Mouse (Mus musculus) lung, postnatal 0 days (tissue): ENCODE data around the gene Gnpnat1. TPM values are rescaled to one million over a fixed set of nuclear protein-coding genes. Genes with fewer than 3 reads are reported as not detected.

Source experiments
- ATAC-seq: fragments of 200-750 bp; cut with Nextera tagmentation; 2 replicates; pipeline ENCODE4 v1.8.0; 2017; ENCODE audit warnings: moderate library complexity
- DNase-seq: peaks from one replicate; pipeline ENCODE4 v3.0.0-alpha.2; 2016; ENCODE audit warnings: low spot score
- H3K27ac ChIP-seq: fragments of 300-500 bp; sonication (generic); 2 replicates; pipeline ENCODE4 v1.5.1; 2014; ENCODE audit warnings: antibody characterized with exemption, mild to moderate bottlenecking, low read length, mixed read lengths
- H3K27me3 ChIP-seq: fragments of 300-500 bp; sonication (generic); replicated peaks from 2 replicates; pipeline ENCODE4 v1.6.1; 2014; ENCODE audit warnings: low read length, mixed read lengths; ENCODE audit not compliant: insufficient read depth
- H3K36me3 ChIP-seq: fragments of 300-500 bp; sonication (generic); 2 replicates; pipeline ENCODE4 v1.6.1; 2014; ENCODE audit warnings: low read length, mixed read lengths; ENCODE audit not compliant: insufficient read depth
- H3K4me1 ChIP-seq: fragments of 300-500 bp; sonication (generic); 2 replicates; pipeline ENCODE4 v1.6.1; 2014; ENCODE audit warnings: antibody characterized with exemption, low read depth, low read length, mixed read lengths; ENCODE audit not compliant: insufficient read depth
- H3K4me2 ChIP-seq: fragments of 300-500 bp; sonication (generic); replicated peaks from 2 replicates; pipeline ENCODE4 v1.6.1; 2014; ENCODE audit warnings: low read depth, mild to moderate bottlenecking, low read length, moderate library complexity, mixed read lengths
- H3K4me3 ChIP-seq: fragments of 300-500 bp; sonication (generic); 2 replicates; pipeline ENCODE4 v1.5.1; 2014; ENCODE audit warnings: low read depth, low read length
- H3K9ac ChIP-seq: fragments of 300-500 bp; sonication (generic); replicated peaks from 2 replicates; pipeline ENCODE4 v1.6.1; 2014; ENCODE audit warnings: low read depth, mild to moderate bottlenecking
- H3K9me3 ChIP-seq: fragments of 300-500 bp; sonication (generic); 2 replicates; pipeline ENCODE4 v1.6.1; 2016; ENCODE audit warnings: low read length, mixed read lengths
- CTCF ChIP-seq: IDR thresholded peaks from 2 replicates; pipeline ENCODE4 v1.5.1; 2016; ENCODE audit warnings: antibody characterized with exemption, mild to moderate bottlenecking
- EP300 ChIP-seq: IDR thresholded peaks from 2 replicates; pipeline ENCODE4 v1.6.1; 2016; ENCODE audit warnings: antibody characterized with exemption, mild to moderate bottlenecking, control low read depth
- WGBS: fragments of 180-500 bp; shearing (Covaris S2); extraction: QIAGEN DNeasy Blood & Tissue Kit; methylation state at CpG from one replicate; pipeline ENCODE4 v1.1.7; 2014; 5-methylcytosine and 5-hydroxymethylcytosine counted together
- polyA plus RNA-seq: library from polyadenylated mRNA; unstranded; fragments of >200 nt; fragmentation: Nextera tagmentation; extraction: Ambion mirVana; gene quantifications from 2 replicates; pipeline ENCODE4 v1.2.1, GENCODE M21; 2015

Gene Gnpnat1
- polyA plus RNA-seq, 1 experiment from 2014 or later, result 33.9 TPM

- Histone ChIP-seq H3K36me3 (no peaks in the 10 kb centered on the region), H3K4me3 (peak overlapping the region; percentile 85), H3K27ac (peak overlapping the region; percentile 91), H3K4me1 (0 out of 2 replicates have a peak, but pooled peaks cover 5% of the 10 kb centered on the region), H3K27me3 (no peaks in the 10 kb centered on the region), H3K9ac (peak overlapping the region; percentile 76), H3K9me3 (no peaks in the 10 kb centered on the region), H3K4me2 (peak overlapping the region; percentile 94)
- TF ChIP-seq EP300 (no peak), CTCF (peak; percentile 38)
- DNase-seq (peak; percentile 95), ATAC-seq (peak; percentile 98)
- WGBS, result 2% methylated on average over 60 of the region's 71 CpGs
Measured at GRCm38 (mm10) chr14:45388345-45389181, 16.1 kb downstream of the Gnpnat1 start.

DNA sequence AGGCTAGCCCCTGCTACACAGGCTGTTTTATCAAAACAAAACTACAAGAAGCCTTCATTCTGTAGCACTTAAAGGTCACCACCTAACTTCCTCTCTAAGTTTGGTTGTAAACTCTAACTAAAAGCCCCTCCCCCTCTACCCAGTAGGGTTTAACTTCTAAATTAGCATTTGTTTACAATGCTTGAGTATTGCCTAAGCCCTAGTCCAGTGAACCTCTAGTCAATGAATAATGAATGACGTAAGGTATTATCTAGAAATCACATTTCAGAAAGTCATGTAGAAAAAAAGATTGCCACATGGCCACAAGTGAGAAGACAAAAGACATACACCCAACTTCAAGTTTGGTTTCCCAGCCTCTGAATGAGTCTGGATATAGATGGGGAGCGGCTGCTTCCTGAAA, 17.2 kb downstream of the Gnpnat1 start:
- Histone ChIP-seq H3K4me1 (0 out of 2 replicates have a peak, but pooled peaks cover 5% of the 10 kb centered on the region), H3K9ac (0 out of 2 replicates have a peak overlapping the region, but pooled peaks have one; percentile 8), H3K9me3 (no peaks in the 10 kb centered on the region), H3K27ac (peak overlapping the region; percentile 91), H3K27me3 (no peaks in the 10 kb centered on the region), H3K4me2 (peak overlapping the region; percentile 94), H3K36me3 (no peaks in the 10 kb centered on the region), H3K4me3 (peak overlapping the region; percentile 85; the same call in 1 of the 2 replicates)
- DNase-seq (peak; percentile 87), ATAC-seq (peak; percentile 32; the same call in 1 of the 2 replicates)
- 16% methylated on average over 2 of the region's 2 CpGs for WGBS
- TF ChIP-seq CTCF (no peak), EP300 (peak; percentile 69)

DNA sequence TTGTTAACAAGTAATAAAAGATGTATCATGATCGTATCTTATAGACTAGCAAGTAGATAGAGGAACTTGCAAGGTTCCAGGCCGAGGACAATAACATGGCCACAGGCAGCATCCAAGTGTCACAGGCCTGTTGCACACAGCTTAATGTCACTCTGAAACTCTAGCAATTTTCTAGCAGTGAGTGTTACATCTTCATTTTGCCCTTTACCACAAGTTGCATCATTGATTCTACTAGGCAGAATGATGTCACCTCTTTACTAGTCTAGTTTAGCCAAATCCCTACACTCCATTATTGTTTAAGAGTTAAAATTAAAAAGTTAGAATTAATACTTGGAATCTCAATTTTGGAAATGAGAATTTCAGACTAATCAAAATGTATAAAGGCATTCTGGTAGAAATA, 19.1 kb downstream of the Gnpnat1 start:
- 0 out of 2 replicates have a peak, but pooled peaks cover 5% of the 10 kb centered on the region for H3K36me3 ChIP-seq
- H3K27ac ChIP-seq, result no peak overlapping the region
- ATAC-seq (no peak), DNase-seq (no peak)
- no peak overlapping the region for H3K4me3 ChIP-seq
- 87% methylated on average over 2 of the region's 2 CpGs for WGBS
- no peak overlapping the region for H3K4me2 ChIP-seq
- H3K9ac ChIP-seq, result no peak overlapping the region
- H3K4me1 ChIP-seq, result 0 out of 2 replicates have a peak, but pooled peaks cover 5% of the 10 kb centered on the region
- H3K9me3 ChIP-seq, result no peaks in the 10 kb centered on the region
- no peak for TF ChIP-seq EP300
- TF ChIP-seq CTCF, result no peak
- H3K27me3 ChIP-seq, result no peaks in the 10 kb centered on the region

- no peaks in the 10 kb centered on the region for H3K9me3 ChIP-seq
- TF ChIP-seq CTCF, result peak; percentile 43
- TF ChIP-seq EP300, result no peak
- no peak for DNase-seq
- ATAC-seq, result no peak
- 86% methylated on average over 4 of the region's 4 CpGs for WGBS
- H3K36me3 ChIP-seq, result peaks cover 9% of the 10 kb centered on the region; the same call in 1 of the 2 replicates
- no peak overlapping the region for H3K4me3 ChIP-seq
- H3K27ac ChIP-seq, result no peak overlapping the region
- no peak overlapping the region for H3K9ac ChIP-seq
- H3K27me3 ChIP-seq, result no peaks in the 10 kb centered on the region
- H3K4me2 ChIP-seq, result no peak overlapping the region
- 0 out of 2 replicates have a peak, but pooled peaks cover 4% of the 10 kb centered on the region for H3K4me1 ChIP-seq
Measured at GRCm38 (mm10) chr14:45382912-45383311, 21.8 kb downstream of the Gnpnat1 start.

DNA sequence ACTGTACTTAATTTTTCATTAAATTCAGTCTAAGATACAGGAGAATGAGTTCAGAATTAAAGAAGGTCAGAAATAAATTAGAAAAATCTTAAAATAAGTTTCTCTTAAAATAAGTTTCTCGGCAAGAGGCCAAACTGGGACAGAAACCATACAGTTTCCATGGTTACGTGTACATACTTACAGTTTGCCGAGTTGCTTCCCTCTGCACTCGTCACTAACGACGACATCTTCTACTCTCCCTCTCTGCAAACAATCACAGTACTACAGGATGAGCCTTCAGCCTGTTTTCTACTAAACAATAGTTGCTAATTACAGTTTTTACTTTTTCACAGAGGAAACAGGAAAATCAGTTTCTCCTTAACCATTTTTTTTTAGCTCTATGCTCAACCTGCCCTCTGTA, 24.0 kb downstream of the Gnpnat1 start:
- Histone ChIP-seq H3K36me3 (peaks cover 9% of the 10 kb centered on the region; the same call in 1 of the 2 replicates), H3K9ac (no peak overlapping the region), H3K4me3 (no peak overlapping the region), H3K4me2 (no peak overlapping the region), H3K27me3 (no peaks in the 10 kb centered on the region), H3K9me3 (no peaks in the 10 kb centered on the region), H3K4me1 (no peaks in the 10 kb centered on the region), H3K27ac (no peak overlapping the region)
- 63% methylated on average over 6 of the region's 6 CpGs for WGBS
- DNase-seq, result no peak
- no peak for ATAC-seq
- TF ChIP-seq EP300, result no peak
- no peak for TF ChIP-seq CTCF

DNA sequence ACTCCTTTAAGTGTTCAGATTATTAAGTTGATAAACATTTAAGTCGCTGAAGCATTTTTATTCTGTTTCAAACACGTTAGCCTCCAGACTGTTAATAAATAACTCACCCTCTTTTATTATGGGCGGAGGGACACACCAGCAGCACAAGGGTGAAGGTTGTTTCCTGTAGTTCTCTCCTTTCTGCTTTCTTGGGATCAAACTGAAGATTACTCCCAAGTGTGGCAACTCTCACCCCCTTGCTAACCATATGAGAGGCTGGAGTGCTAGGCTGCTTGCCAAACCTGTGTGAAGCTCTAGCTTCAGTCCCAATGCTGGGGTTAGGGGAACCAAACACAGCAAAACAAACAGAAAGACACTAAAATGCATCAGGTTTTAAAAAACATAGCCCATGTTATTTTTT, 25.9 kb downstream of the Gnpnat1 start:
- H3K36me3 ChIP-seq, result peaks cover 9% of the 10 kb centered on the region; the same call in 1 of the 2 replicates
- DNase-seq, result peak; percentile 26
- no peak overlapping the region for H3K4me2 ChIP-seq
- no peak overlapping the region for H3K9ac ChIP-seq
- H3K9me3 ChIP-seq, result no peaks in the 10 kb centered on the region
- no peaks in the 10 kb centered on the region for H3K4me1 ChIP-seq
- no peaks in the 10 kb centered on the region for H3K27me3 ChIP-seq
- no peak overlapping the region for H3K27ac ChIP-seq
- no peak overlapping the region for H3K4me3 ChIP-seq
- TF ChIP-seq EP300, result no peak
- no peak for TF ChIP-seq CTCF
- 63% methylated on average over 3 of the region's 3 CpGs for WGBS
- no peak for ATAC-seq
